Mouse (Mus musculus) neutrophil, adult 65 days (primary cell): ENCODE results near the gene Eno4. TPM values are rescaled to one million over a fixed set of nuclear protein-coding genes. Genes with fewer than 3 reads are reported as not detected.

Experiments used
- total RNA-seq: library from RNA; stranded (reverse); gene quantifications from 2 replicates; pipeline ENCODE4 v1.2.4, GENCODE M21; 2023

The Eno4 gene
- total RNA-seq, result not detected in 2 replicates

DNA sequence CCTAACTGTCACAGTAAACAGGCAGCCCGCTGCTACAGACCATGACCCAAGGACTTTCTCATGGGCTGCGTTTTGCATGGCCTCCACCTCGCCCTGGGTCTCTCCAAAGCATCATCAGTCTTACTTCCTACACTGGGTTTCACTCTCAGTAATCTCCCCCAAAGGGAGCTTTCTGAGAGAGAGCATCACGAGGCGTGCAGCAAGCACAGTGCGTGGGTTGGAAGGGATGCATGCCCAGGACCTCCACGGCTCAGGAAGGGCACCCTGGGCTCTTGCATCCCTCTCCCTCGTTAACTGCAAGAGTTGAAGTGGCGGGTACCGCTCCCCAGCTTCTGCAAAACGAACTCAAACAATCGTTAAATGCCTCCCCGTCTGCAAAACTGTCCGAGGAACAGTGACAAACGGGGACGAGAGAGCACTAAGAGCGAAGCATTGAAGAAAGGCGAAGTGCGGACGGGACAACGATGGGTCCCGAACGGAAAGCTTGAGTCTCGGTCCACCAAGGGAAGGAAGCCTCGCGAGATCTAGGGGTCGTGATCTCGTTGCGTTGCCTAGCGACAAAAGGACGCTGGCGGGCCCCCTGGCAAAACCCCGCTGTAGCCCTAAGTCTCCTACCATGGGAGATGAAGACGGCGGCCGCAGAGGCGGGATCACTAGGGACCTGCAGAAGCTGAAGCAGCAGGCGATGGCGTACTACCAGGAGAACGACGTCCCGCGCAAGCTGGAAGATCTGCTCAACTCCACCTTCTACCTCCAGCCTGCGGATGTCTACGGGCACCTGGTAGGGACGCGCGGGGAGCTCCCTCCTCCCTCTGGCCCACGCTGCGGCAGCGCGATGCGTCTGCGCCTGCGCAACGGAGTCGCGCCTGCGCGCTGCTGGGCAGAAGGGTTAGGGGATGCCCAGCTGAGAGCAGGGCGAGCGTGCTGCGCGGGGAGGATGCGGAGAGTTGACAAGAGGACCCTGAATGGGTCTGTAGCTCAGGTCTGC lies at the start of gene Eno4, which contains the start of gene Hspa12a:
Eno4 (plus strand) TSS at position 585 of the 988 bp plus-strand sequence.
Hspa12a (minus strand) TSS at position 814 of the 988 bp plus-strand sequence.

Other genes starting within 250 kb of the Eno4 start
- gene Pnliprp1, start 214.5 kb upstream of the Eno4 start, total RNA-seq, result not detected in 2 replicates
- gene Pnliprp2, start 183.7 kb upstream of the Eno4 start, total RNA-seq, result not detected in 2 replicates
- gene 1700019N19Rik, start 149.0 kb upstream of the Eno4 start, total RNA-seq, result not detected in 2 replicates
- gene Hspa12a, start 229 bp downstream of the Eno4 start, total RNA-seq, result 5.5 and 6.8 TPM in 2 replicates
- 2.5 and 2.7 TPM in 2 replicates for gene Shtn1, start 132.7 kb downstream of the Eno4 start, total RNA-seq
- not detected in 2 replicates for gene Vax1, start 226.6 kb downstream of the Eno4 start, total RNA-seq